ENCODE assay signal across 12 mouse cellular contexts in the genomic region with DNA sequence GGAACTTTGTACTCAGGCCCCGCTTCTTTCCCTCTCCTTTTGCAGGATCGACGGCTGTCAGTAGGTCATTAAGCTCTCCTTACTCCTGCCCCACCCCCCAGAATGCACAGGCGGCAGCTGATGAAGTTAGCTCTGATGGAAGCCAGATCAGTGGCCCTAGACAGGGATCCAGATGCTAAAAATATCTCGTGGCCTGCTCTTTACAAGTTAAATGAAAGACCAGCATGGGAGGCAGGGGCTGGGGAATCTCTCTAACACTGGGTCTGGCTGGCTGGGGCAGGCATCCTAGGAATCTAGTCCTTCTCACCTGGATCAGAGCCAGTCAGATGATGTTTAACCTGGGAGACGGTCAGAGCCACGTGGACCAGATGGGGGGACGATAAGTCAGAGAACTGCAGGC. TPM values are rescaled to one million over a fixed set of nuclear protein-coding genes. Genes with fewer than 3 reads are reported as not detected.
A peak's percentile ranks its signal among the peaks of the same experiment; 100 is the strongest.
DNase-seq lines count a peak whose midpoint lies in the region; ATAC-seq and TF ChIP-seq lines count a peak whose summit lies in the region.
"Had no signal": no experiment of that assay in that cellular context is flagged by ENCODE, and none has a peak within 500 bp of the region (broad histone marks: within the 10 kb centered on the region; RNA-seq: fewer than 3 reads in every experiment).

No protein-coding gene starts in this region.

- ATAC-seq in lung, postnatal 0 days, result peak; percentile 89
- peak; percentile 86 for ATAC-seq in heart, embryonic 15.5 days (replicated peaks; ENCODE audit: insufficient number of reproducible peaks, insufficient read depth, low FRiP score, low read depth)
- ATAC-seq in erythroid progenitor cell, adult 5-6 weeks (replicated peaks; ENCODE audit: low FRiP score, poor library complexity, severe bottlenecking), result no peak
- ATAC-seq in hindbrain, embryonic 12.5 days (ENCODE audit: low FRiP score), result no peak

- no peaks in the 10 kb centered on the region for H3K27me3 ChIP-seq in lung, postnatal 0 days (replicated peaks; ENCODE audit: insufficient read depth, low read length)
- no peaks in the 10 kb centered on the region for H3K27me3 ChIP-seq in heart, embryonic 15.5 days
- H3K27me3 ChIP-seq in hindbrain, embryonic 12.5 days, result no peaks in the 10 kb centered on the region
- H3K27me3 ChIP-seq: midbrain, embryonic 12.5 days had no signal

- H3K4me1 ChIP-seq in lung, postnatal 0 days (ENCODE audit: insufficient read depth, low read depth, low read length), result peaks cover 5% of the 10 kb centered on the region; the same call in 1 of the 2 replicates
- H3K4me1 ChIP-seq in heart, embryonic 15.5 days (replicated peaks), result peaks cover 44% of the 10 kb centered on the region
- H3K4me1 ChIP-seq in hindbrain, embryonic 12.5 days, result no peaks in the 10 kb centered on the region
- H3K4me1 ChIP-seq: midbrain, embryonic 12.5 days had no signal

- peak; percentile 86 for DNase-seq in lung, postnatal 0 days (ENCODE audit: low spot score)
- DNase-seq in lung, postnatal 25 days (ENCODE audit: low spot score), result no peak
- peak; percentile 74 to 87 for DNase-seq in kidney, postnatal 36 days
- DNase-seq in thymus, postnatal 4 days, result no peak
- DNase-seq in thymus, postnatal 0 days (ENCODE audit: low spot score), result no peak
- DNase-seq: adrenal gland, postnatal 10 days; cerebellum, postnatal 36 days; layer of hippocampus, postnatal 36 days had no signal

- no peak overlapping the region for H3K4me3 ChIP-seq in lung, postnatal 0 days (ENCODE audit: low read depth, low read length)
- no peak overlapping the region for H3K4me3 ChIP-seq in heart, embryonic 15.5 days
- H3K4me3 ChIP-seq in hindbrain, embryonic 12.5 days, result no peak overlapping the region
- H3K4me3 ChIP-seq: midbrain, embryonic 12.5 days had no signal

- WGBS in lung, postnatal 0 days, result 17% methylated on average over 8 of the region's 8 CpGs
- WGBS in heart, embryonic 15.5 days, result 11% methylated on average over 8 of the region's 8 CpGs
- WGBS in hindbrain, embryonic 12.5 days, result 62% methylated on average over 8 of the region's 8 CpGs

- H3K9ac ChIP-seq in lung, postnatal 0 days (replicated peaks; ENCODE audit: low read depth), result no peak overlapping the region
- no peak overlapping the region for H3K9ac ChIP-seq in heart, embryonic 15.5 days
- no peak overlapping the region for H3K9ac ChIP-seq in hindbrain, embryonic 12.5 days
- H3K9ac ChIP-seq: midbrain, embryonic 12.5 days had no signal

- no peak overlapping the region for H3K4me2 ChIP-seq in lung, postnatal 0 days (replicated peaks; ENCODE audit: low read depth, low read length)
- H3K4me2 ChIP-seq in heart, embryonic 15.5 days, result peak overlapping the region; percentile 27
- no peak overlapping the region for H3K4me2 ChIP-seq in hindbrain, embryonic 12.5 days (replicated peaks)
- H3K4me2 ChIP-seq: midbrain, embryonic 12.5 days had no signal

- no peak for TF ChIP-seq CTCF in lung, postnatal 0 days (IDR thresholded peaks at IDR 0.05)

- no peaks in the 10 kb centered on the region for H3K36me3 ChIP-seq in lung, postnatal 0 days (ENCODE audit: insufficient read depth, low read length)
- H3K36me3 ChIP-seq in heart, embryonic 15.5 days, result no peaks in the 10 kb centered on the region
- H3K36me3 ChIP-seq in hindbrain, embryonic 12.5 days, result no peaks in the 10 kb centered on the region
- H3K36me3 ChIP-seq: midbrain, embryonic 12.5 days had no signal

- H3K9me3 ChIP-seq in lung, postnatal 0 days (ENCODE audit: low read length), result no peaks in the 10 kb centered on the region
- no peaks in the 10 kb centered on the region for H3K9me3 ChIP-seq in heart, embryonic 15.5 days (replicated peaks)
- H3K9me3 ChIP-seq in hindbrain, embryonic 12.5 days (replicated peaks), result no peaks in the 10 kb centered on the region
- H3K9me3 ChIP-seq: midbrain, embryonic 12.5 days had no signal

- H3K27ac ChIP-seq in lung, postnatal 0 days (ENCODE audit: low read length), result peak overlapping the region; percentile 66
- H3K27ac ChIP-seq in heart, embryonic 15.5 days, result peak overlapping the region; percentile 91
- H3K27ac ChIP-seq in hindbrain, embryonic 12.5 days, result no peak overlapping the region
- H3K27ac ChIP-seq: midbrain, embryonic 12.5 days had no signal

- TF ChIP-seq EP300 in lung, postnatal 0 days (IDR thresholded peaks at IDR 0.05), result 0 out of 2 replicates have a peak, but pooled peaks have one; percentile 36

RNA-seq across cellular contexts. Expression of a gene that starts 36.7 kb away (rescaled TPM):
- 37.3 and 44.8 TPM in 2 replicates for polyA plus RNA-seq in lung, postnatal 0 days (2015; fragmentation: Nextera tagmentation; extraction: Ambion mirVana)
- 14.7 and 15.4 TPM in 2 replicates for polyA plus RNA-seq in heart, embryonic 15.5 days (2015; fragmentation: Nextera tagmentation; extraction: Ambion mirVana)
- 4.3 and 6.3 TPM in 2 replicates for total RNA-seq in erythroid progenitor cell, adult 5-6 weeks (2015; ENCODE audit: low replicate concordance)
- total RNA-seq in erythroid progenitor cell, adult 5-6 weeks (2017; ENCODE audit: low replicate concordance), result 3.9 and 5.8 TPM in 2 replicates
- 6.6 and 7.6 TPM in 2 replicates for polyA plus RNA-seq in hindbrain, embryonic 12.5 days (2016; fragmentation: Nextera tagmentation; extraction: Ambion mirVana)
- polyA plus RNA-seq in thymus, postnatal 0 days (2015; fragmentation: Nextera tagmentation; extraction: Ambion mirVana), result 24.1 and 24.2 TPM in 2 replicates

Comparison
In these comparisons a context has a peak if more than half of its experiments do, and no peak if none do; other contexts are left out.
1. DNase-seq: peak in lung, postnatal 0 days (single experiment) and kidney, postnatal 36 days (2 of 2); none in lung, postnatal 25 days (single experiment), thymus, postnatal 4 days (single experiment) and thymus, postnatal 0 days (single experiment).
2. ATAC-seq: peak in lung, postnatal 0 days (single experiment) and heart, embryonic 15.5 days (single experiment); none in erythroid progenitor cell, adult 5-6 weeks (single experiment) and hindbrain, embryonic 12.5 days (single experiment).